Mouse (Mus musculus): ENCODE measurements around the gene Rhd. TPM values are rescaled to one million over a fixed set of nuclear protein-coding genes. Genes with fewer than 3 reads are reported as not detected.

Gene Rhd
- polyA plus RNA-seq, 1 experiment = not detected

GRCm38 (mm10) chr4:134851876-134852275, 12.5 kb upstream of the Rhd start:
- no peak overlapping the region; the same call in 1 of the 2 replicates for H3K27ac ChIP-seq (replicated peaks; ENCODE audit: low read depth, low read length)
- H3K4me3 ChIP-seq (ENCODE audit: insufficient read depth, low read depth, low read length) = peak overlapping the region; percentile 89
- peaks cover 8% of the 10 kb centered on the region for H3K4me1 ChIP-seq (ENCODE audit: control insufficient read depth, insufficient read depth, insufficient read length, low read length)

- H3K27ac ChIP-seq (replicated peaks; ENCODE audit: low read depth, low read length) = peak overlapping the region; percentile 32
- H3K4me1 ChIP-seq (ENCODE audit: control insufficient read depth, insufficient read depth, insufficient read length, low read length) = peaks cover 8% of the 10 kb centered on the region
Observed at GRCm38 (mm10) chr4:134852438-134853255, 11.7 kb upstream of the Rhd start.

GRCm38 (mm10) chr4:134853259-134853636, 11.1 kb upstream of the Rhd start, which contains the start of gene Maco1:
TSS of gene Maco1 (minus strand) at chr4:134853345.
- peaks cover 4% of the 10 kb centered on the region for H3K4me1 ChIP-seq (ENCODE audit: control insufficient read depth, insufficient read depth, insufficient read length, low read length)
- H3K27ac ChIP-seq (replicated peaks; ENCODE audit: low read depth, low read length) = peak within 1 kb of the TSS; percentile 67
- H3K4me3 ChIP-seq (ENCODE audit: insufficient read depth, low read depth, low read length) = peak within 1 kb of the TSS; percentile 89

More at GRCm38 (mm10) chr4:134852438-134853255, 11.7 kb upstream of the Rhd start:
- H3K4me3 ChIP-seq (ENCODE audit: insufficient read depth, low read depth, low read length) = peak overlapping the region; percentile 89

GRCm38 (mm10) chr4:134853637-134854485, 10.5 kb upstream of the Rhd start:
- peak overlapping the region; percentile 67 for H3K27ac ChIP-seq (replicated peaks; ENCODE audit: low read depth, low read length)
- 0 out of 2 replicates have a peak, but pooled peaks cover 2% of the 10 kb centered on the region for H3K4me1 ChIP-seq (ENCODE audit: control insufficient read depth, insufficient read depth, insufficient read length, low read length)
- H3K4me3 ChIP-seq (ENCODE audit: insufficient read depth, low read depth, low read length) = peak overlapping the region; percentile 88

GRCm38 (mm10) chr4:134855371-134855770, 9.0 kb upstream of the Rhd start:
- H3K27ac ChIP-seq (replicated peaks; ENCODE audit: low read depth, low read length) = no peak overlapping the region
- no peak overlapping the region for H3K4me3 ChIP-seq (ENCODE audit: insufficient read depth, low read depth, low read length)

GRCm38 (mm10) chr4:134856056-134856455, 8.3 kb upstream of the Rhd start:
- Histone ChIP-seq H3K27ac (replicated peaks; ENCODE audit: low read depth, low read length) (no peak overlapping the region), H3K4me3 (ENCODE audit: insufficient read depth, low read depth, low read length) (no peak overlapping the region), H3K4me1 (ENCODE audit: control insufficient read depth, insufficient read depth, insufficient read length, low read length) (no peaks in the 10 kb centered on the region)

More at GRCm38 (mm10) chr4:134855371-134855770, 9.0 kb upstream of the Rhd start:
- H3K4me1 ChIP-seq (ENCODE audit: control insufficient read depth, insufficient read depth, insufficient read length, low read length) = 0 out of 2 replicates have a peak, but pooled peaks cover 2% of the 10 kb centered on the region

GRCm38 (mm10) chr4:134856501-134856900, 7.8 kb upstream of the Rhd start:
- H3K4me1 ChIP-seq (ENCODE audit: control insufficient read depth, insufficient read depth, insufficient read length, low read length) = no peaks in the 10 kb centered on the region
- H3K27ac ChIP-seq (replicated peaks; ENCODE audit: low read depth, low read length) = no peak overlapping the region
- no peak overlapping the region for H3K4me3 ChIP-seq (ENCODE audit: insufficient read depth, low read depth, low read length)

- Histone ChIP-seq H3K27ac (replicated peaks; ENCODE audit: low read depth, low read length) (no peak overlapping the region), H3K4me3 (ENCODE audit: insufficient read depth, low read depth, low read length) (no peak overlapping the region), H3K4me1 (ENCODE audit: control insufficient read depth, insufficient read depth, insufficient read length, low read length) (no peaks in the 10 kb centered on the region)
Observed at GRCm38 (mm10) chr4:134858494-134858893, 5.8 kb upstream of the Rhd start.

GRCm38 (mm10) chr4:134861884-134862283, 2.5 kb upstream of the Rhd start:
- no peaks in the 10 kb centered on the region for H3K4me1 ChIP-seq (ENCODE audit: control insufficient read depth, insufficient read depth, insufficient read length, low read length)
- H3K27ac ChIP-seq (replicated peaks; ENCODE audit: low read depth, low read length) = no peak overlapping the region
- H3K4me3 ChIP-seq (ENCODE audit: insufficient read depth, low read depth, low read length) = no peak overlapping the region

GRCm38 (mm10) chr4:134862996-134863395, 1.3 kb upstream of the Rhd start:
- Histone ChIP-seq H3K4me3 (ENCODE audit: insufficient read depth, low read depth, low read length) (no peak overlapping the region), H3K27ac (replicated peaks; ENCODE audit: low read depth, low read length) (no peak overlapping the region), H3K4me1 (ENCODE audit: control insufficient read depth, insufficient read depth, insufficient read length, low read length) (no peaks in the 10 kb centered on the region)

- Histone ChIP-seq H3K4me3 (ENCODE audit: insufficient read depth, low read depth, low read length) (no peak overlapping the region), H3K27ac (replicated peaks; ENCODE audit: low read depth, low read length) (no peak overlapping the region)
Observed at GRCm38 (mm10) chr4:134865340-134865739, 1.0 kb downstream of the Rhd start.

GRCm38 (mm10) chr4:134865789-134866188, 1.5 kb downstream of the Rhd start:
- H3K4me1 ChIP-seq (ENCODE audit: control insufficient read depth, insufficient read depth, insufficient read length, low read length) = no peaks in the 10 kb centered on the region
- no peak overlapping the region for H3K4me3 ChIP-seq (ENCODE audit: insufficient read depth, low read depth, low read length)
- H3K27ac ChIP-seq (replicated peaks; ENCODE audit: low read depth, low read length) = no peak overlapping the region

More at GRCm38 (mm10) chr4:134865340-134865739, 1.0 kb downstream of the Rhd start:
- no peaks in the 10 kb centered on the region for H3K4me1 ChIP-seq (ENCODE audit: control insufficient read depth, insufficient read depth, insufficient read length, low read length)

- H3K4me3 ChIP-seq (ENCODE audit: insufficient read depth, low read depth, low read length) = no peak overlapping the region
- no peaks in the 10 kb centered on the region for H3K4me1 ChIP-seq (ENCODE audit: control insufficient read depth, insufficient read depth, insufficient read length, low read length)
- H3K27ac ChIP-seq (replicated peaks; ENCODE audit: low read depth, low read length) = no peak overlapping the region
Observed at GRCm38 (mm10) chr4:134867213-134867612, 2.9 kb downstream of the Rhd start.

- no peaks in the 10 kb centered on the region for H3K4me1 ChIP-seq (ENCODE audit: control insufficient read depth, insufficient read depth, insufficient read length, low read length)
- no peak overlapping the region for H3K27ac ChIP-seq (replicated peaks; ENCODE audit: low read depth, low read length)
- H3K4me3 ChIP-seq (ENCODE audit: insufficient read depth, low read depth, low read length) = no peak overlapping the region
Observed at GRCm38 (mm10) chr4:134867661-134868060, 3.3 kb downstream of the Rhd start.

- Histone ChIP-seq H3K27ac (replicated peaks; ENCODE audit: low read depth, low read length) (no peak overlapping the region), H3K4me3 (ENCODE audit: insufficient read depth, low read depth, low read length) (no peak overlapping the region)
Observed at GRCm38 (mm10) chr4:134868065-134868464, 3.7 kb downstream of the Rhd start.

More at GRCm38 (mm10) chr4:134868065-134868464, 3.7 kb downstream of the Rhd start:
- no peaks in the 10 kb centered on the region for H3K4me1 ChIP-seq (ENCODE audit: control insufficient read depth, insufficient read depth, insufficient read length, low read length)

Data from brown adipose tissue, adult 24 weeks (tissue).